Mouse (Mus musculus) thymus, adult 2 months (tissue): ENCODE measurements around the gene Hcfc1r1.

ENCODE experiments used
- CTCF ChIP-seq: fragments of 200-500 bp; IDR thresholded peaks from 2 replicates; pipeline ENCODE4 v1.5.1; 2012; ENCODE audit warnings: mild to moderate bottlenecking, control low read depth, low read length, moderate library complexity, borderline replicate concordance; ENCODE audit not compliant: control insufficient read depth, poor library complexity, insufficient read depth; ENCODE audit errors: extremely low read depth
- POLR2A ChIP-seq: fragments of 200-500 bp; IDR thresholded peaks from 2 replicates; pipeline ENCODE4 v1.6.1; 2012; ENCODE audit warnings: mild to moderate bottlenecking, low read length, control low read depth, moderate library complexity; ENCODE audit not compliant: control insufficient read depth, poor library complexity, insufficient read depth; ENCODE audit errors: extremely low read depth

GRCm38 (mm10) chr17:23644613-23645495 lies 28.5 kb upstream of the Hcfc1r1 start, which contains the start of gene Mmp25:
- no peak for TF ChIP-seq CTCF
- TF ChIP-seq POLR2A: no peak
